ENCODE assay signal across 22 mouse cellular contexts in genomic region chr9:106237401-106237800, GRCm38 (mm10). TPM values are rescaled to one million over a fixed set of nuclear protein-coding genes. Genes with fewer than 3 reads are reported as not detected.
DNase-seq lines count a peak whose midpoint lies in the region; TF ChIP-seq lines count a peak whose summit lies in the region.
"Had no signal": no experiment of that assay in that cellular context is flagged by ENCODE, and none has a peak within 500 bp of the region (broad histone marks: within the 10 kb centered on the region; RNA-seq: fewer than 3 reads in every experiment).

No protein-coding gene starts in this region.

- H3K4me1 ChIP-seq in kidney, adult 2 months (ENCODE audit: control insufficient read depth, insufficient read depth, low read length), result peaks cover 32% of the 10 kb centered on the region
- H3K4me1 ChIP-seq in testis, adult 2 months (ENCODE audit: control insufficient read depth, insufficient read depth, low read length), result peaks cover 2% of the 10 kb centered on the region; the same call in 1 of the 2 replicates
- H3K4me1 ChIP-seq: embryonic facial prominence, embryonic 10.5 days; embryonic facial prominence, embryonic 13.5 days; forebrain, embryonic 12.5 days; forebrain, embryonic 15.5 days; hindbrain, embryonic 12.5 days; hindbrain, embryonic 15.5 days had no signal

- DNase-seq in adrenal gland, adult 2 months, result peak; percentile 51
- no peak for DNase-seq in adrenal gland, postnatal 25 days
- DNase-seq in kidney, adult 2 months, result no peak
- no peak for DNase-seq in kidney, adult 8-10 months
- no peak for DNase-seq in layer of hippocampus, adult 2 months (ENCODE audit: low spot score in 2 of 2)
- no peak for DNase-seq in layer of hippocampus, adult 9-10 months (ENCODE audit: low spot score)
- DNase-seq in testis, postnatal 14 days (ENCODE audit: low spot score), result no peak
- DNase-seq: cerebellum, adult 11-12 months; cerebellum, adult 8-10 months; cerebellum, postnatal 10 days; cerebellum, postnatal 36 days; embryo, embryonic 11 days; gastrocnemius, postnatal 10 days had no signal

- H3K4me3 ChIP-seq in kidney, adult 2 months (ENCODE audit: insufficient read depth, low read depth, low read length), result no peak overlapping the region
- no peak overlapping the region for H3K4me3 ChIP-seq in layer of hippocampus, adult 2 months
- H3K4me3 ChIP-seq in testis, adult 2 months (ENCODE audit: control insufficient read depth, low read depth, low read length), result no peak overlapping the region
- H3K4me3 ChIP-seq: embryonic facial prominence, embryonic 10.5 days; embryonic facial prominence, embryonic 13.5 days; erythroblast, embryonic 14.5 days; forebrain, embryonic 12.5 days; forebrain, embryonic 15.5 days; hindbrain, embryonic 12.5 days; hindbrain, embryonic 15.5 days had no signal

- H3K27me3 ChIP-seq in kidney, adult 2 months (replicated peaks; ENCODE audit: control insufficient read depth, insufficient read depth, low read length), result no peaks in the 10 kb centered on the region
- no peaks in the 10 kb centered on the region for H3K27me3 ChIP-seq in testis, adult 2 months (ENCODE audit: control insufficient read depth, insufficient read depth, low read length)
- H3K27me3 ChIP-seq: embryonic facial prominence, embryonic 13.5 days; forebrain, embryonic 12.5 days; forebrain, embryonic 15.5 days; hindbrain, embryonic 12.5 days; hindbrain, embryonic 15.5 days had no signal

- WGBS in kidney, adult 2 months, result 46% methylated on average over 8 of the region's 8 CpGs

- H3K27ac ChIP-seq in kidney, adult 2 months (ENCODE audit: insufficient read depth, low read depth, low read length), result peak overlapping the region; percentile 70
- peak overlapping the region; percentile 53 for H3K27ac ChIP-seq in layer of hippocampus, adult 2 months
- peak overlapping the region; percentile 23 for H3K27ac ChIP-seq in testis, adult 2 months (ENCODE audit: control insufficient read depth, insufficient read depth, low read depth, low read length)
- H3K27ac ChIP-seq: embryonic facial prominence, embryonic 10.5 days; embryonic facial prominence, embryonic 13.5 days; forebrain, embryonic 12.5 days; forebrain, embryonic 15.5 days; hindbrain, embryonic 12.5 days; hindbrain, embryonic 15.5 days had no signal

- H3K36me3 ChIP-seq in kidney, adult 2 months (ENCODE audit: control insufficient read depth, insufficient read depth, low read length), result peaks cover 13% of the 10 kb centered on the region
- H3K36me3 ChIP-seq in testis, adult 2 months (ENCODE audit: control insufficient read depth, insufficient read depth, low read length), result no peaks in the 10 kb centered on the region; the same call in none of the 2 replicates

- no peak for TF ChIP-seq CTCF in kidney, adult 2 months (conservative IDR thresholded peaks at IDR 0.05; ENCODE audit: insufficient read depth, insufficient read length, low read depth, low read length)
- TF ChIP-seq CTCF in layer of hippocampus, adult 2 months (conservative IDR thresholded peaks at IDR 0.05), result no peak
- TF ChIP-seq CTCF in testis, adult 2 months (IDR thresholded peaks at IDR 0.05; ENCODE audit: control insufficient read depth, insufficient read depth, insufficient replicate concordance, low read depth, low read length), result no peak

- no peak for TF ChIP-seq POLR2A in kidney, adult 2 months (IDR thresholded peaks at IDR 0.05; ENCODE audit: low read depth, low read length)
- no peak for TF ChIP-seq POLR2A in testis, adult 2 months (IDR thresholded peaks at IDR 0.05; ENCODE audit: control insufficient read depth, low read depth, low read length)

RNA-seq across cellular contexts. Expression of gene Alas1, which starts 11.1 kb away (rescaled TPM):
- total RNA-seq in adrenal gland, adult 2 months (2021), result 1,000 to 10,000 TPM; 1,496 to 1,691 TPM
- polyA plus RNA-seq in adrenal gland, adult 2 months (2012; rRNA removed), result 1,137 and 1,435 TPM in 2 replicates
- 769 and 1,285 TPM in 2 replicates for total RNA-seq in adrenal gland, postnatal 25 days (2021)
- 315 and 343 TPM in 2 replicates for polyA plus RNA-seq in kidney, adult 2 months (2012; rRNA removed)
- total RNA-seq in layer of hippocampus, adult 2 months (2021), result 100 to 1,000 TPM; 149 to 154 TPM
- 123 and 139 TPM in 2 replicates for polyA plus RNA-seq in testis, adult 2 months (2012; rRNA removed)

RNA-seq across cellular contexts. Expression of gene Tlr9, which starts 15.0 kb away (rescaled TPM):
- total RNA-seq in adrenal gland, adult 2 months (2021), result 1 to 10 TPM in 1 of 2 experiments, under 1 TPM in 1; 0.84 to 1.4 TPM
- 2.5 and 2.7 TPM in 2 replicates for polyA plus RNA-seq in adrenal gland, adult 2 months (2012; rRNA removed)
- total RNA-seq in adrenal gland, postnatal 25 days (2021), result 0.67 and 0.85 TPM in 2 replicates
- polyA plus RNA-seq in kidney, adult 2 months (2012; rRNA removed), result 2.0 and 4.2 TPM in 2 replicates
- total RNA-seq in layer of hippocampus, adult 2 months (2021), result 1 to 10 TPM; 1.4 to 1.5 TPM
- polyA plus RNA-seq in testis, adult 2 months (2012; rRNA removed), result 2.6 and 2.7 TPM in 2 replicates
- polyA plus RNA-seq: embryonic facial prominence, embryonic 10.5 days; embryonic facial prominence, embryonic 13.5 days; forebrain, embryonic 12.5 days; forebrain, embryonic 15.5 days; heart, embryonic 11.5 days had no signal

RNA-seq across cellular contexts. Expression of gene Twf2, which starts 34.5 kb away (rescaled TPM):
- 100 to 1,000 TPM in 1 of 2 experiments, 10 to 100 TPM in 1; 75.8 to 128 TPM for total RNA-seq in adrenal gland, adult 2 months (2021)
- polyA plus RNA-seq in adrenal gland, adult 2 months (2012; rRNA removed), result 121 and 125 TPM in 2 replicates
- total RNA-seq in adrenal gland, postnatal 25 days (2021), result 111 and 128 TPM in 2 replicates
- 24.4 and 29.7 TPM in 2 replicates for polyA plus RNA-seq in kidney, adult 2 months (2012; rRNA removed)
- total RNA-seq in layer of hippocampus, adult 2 months (2021), result 10 to 100 TPM; 52.4 to 58.9 TPM
- polyA plus RNA-seq in testis, adult 2 months (2012; rRNA removed), result 12.1 and 13.5 TPM in 2 replicates

RNA-seq across cellular contexts. Expression of gene Ppm1m, which starts 37.9 kb away (rescaled TPM):
- 100 to 1,000 TPM in 1 of 2 experiments, 10 to 100 TPM in 1; 84.6 to 135 TPM for total RNA-seq in adrenal gland, adult 2 months (2021)
- polyA plus RNA-seq in adrenal gland, adult 2 months (2012; rRNA removed), result 216 and 273 TPM in 2 replicates
- 119 and 156 TPM in 2 replicates for total RNA-seq in adrenal gland, postnatal 25 days (2021)
- polyA plus RNA-seq in kidney, adult 2 months (2012; rRNA removed), result 28.5 and 32.6 TPM in 2 replicates
- 10 to 100 TPM; 19.4 to 21.8 TPM for total RNA-seq in layer of hippocampus, adult 2 months (2021)
- polyA plus RNA-seq in testis, adult 2 months (2012; rRNA removed), result 31.3 and 40.6 TPM in 2 replicates

RNA-seq across cellular contexts. Expression of gene Poc1a, which starts 43.5 kb away (rescaled TPM):
- total RNA-seq in adrenal gland, adult 2 months (2021), result 1 to 10 TPM; 3.4 to 5.4 TPM
- polyA plus RNA-seq in adrenal gland, adult 2 months (2012; rRNA removed), result 5.4 and 7.1 TPM in 2 replicates
- total RNA-seq in adrenal gland, postnatal 25 days (2021), result 4.4 and 6.3 TPM in 2 replicates
- polyA plus RNA-seq in kidney, adult 2 months (2012; rRNA removed), result 5.8 and 6.1 TPM in 2 replicates
- total RNA-seq in layer of hippocampus, adult 2 months (2021), result 10 to 100 TPM in 1 of 2 experiments, 1 to 10 TPM in 1; 8.6 to 14.5 TPM
- 72.2 and 74.2 TPM in 2 replicates for polyA plus RNA-seq in testis, adult 2 months (2012; rRNA removed)
